In the genomic region with DNA sequence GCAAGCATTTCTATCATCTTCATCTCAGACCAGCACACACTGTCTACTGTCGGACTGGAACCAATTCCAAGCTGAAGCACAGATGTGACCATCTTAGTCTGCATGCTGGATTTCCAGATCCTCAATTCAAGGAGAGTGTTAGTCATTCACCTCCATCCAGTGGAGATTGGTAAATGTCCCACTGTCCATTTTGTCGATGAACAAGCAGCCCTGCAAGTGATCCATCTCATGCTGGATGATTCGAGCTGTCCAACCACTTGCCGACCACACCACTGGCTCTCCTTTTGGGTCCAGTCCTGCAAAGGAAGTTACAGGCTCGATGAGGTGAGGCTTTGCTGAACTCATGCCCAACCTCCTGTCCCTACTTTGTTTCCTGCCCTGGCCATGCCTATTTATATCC, we compare ENCODE assay signal across 11 mouse cellular contexts. TPM values are rescaled to one million over a fixed set of nuclear protein-coding genes. Genes with fewer than 3 reads are reported as not detected.
A peak's percentile ranks its signal among the peaks of the same experiment; 100 is the strongest.
DNase-seq lines count a peak whose midpoint lies in the region; ATAC-seq and TF ChIP-seq lines count a peak whose summit lies in the region.
"Had no signal": no experiment of that assay in that cellular context is flagged by ENCODE, and none has a peak within 500 bp of the region (broad histone marks: within the 10 kb centered on the region; RNA-seq: fewer than 3 reads in every experiment).

No protein-coding gene starts in this region.

- no peak for TF ChIP-seq EP300 in liver, postnatal 0 days (IDR thresholded peaks at IDR 0.05; ENCODE audit: low read depth)

- WGBS in forebrain, embryonic 10.5 days = 95% methylated on average over 5 of the region's 5 CpGs
- WGBS in forebrain, embryonic 11.5 days = 88% methylated on average over 5 of the region's 5 CpGs
- 74% methylated on average over 5 of the region's 5 CpGs for WGBS in liver, embryonic 11.5 days
- WGBS in hindbrain, embryonic 13.5 days = 91% methylated on average over 5 of the region's 5 CpGs
- 62% methylated on average over 5 of the region's 5 CpGs for WGBS in liver, postnatal 0 days (ENCODE audit: insufficient replicate concordance)

- H3K4me2 ChIP-seq in forebrain, embryonic 11.5 days (ENCODE audit: low read depth, low read length, severe bottlenecking) = no peak overlapping the region
- H3K4me2 ChIP-seq in liver, embryonic 11.5 days = peak overlapping the region; percentile 92; the same call in 1 of the 2 replicates
- H3K4me2 ChIP-seq in hindbrain, embryonic 13.5 days = peak overlapping the region; percentile 79; the same call in 1 of the 2 replicates
- peak overlapping the region; percentile 88; the same call in 1 of the 2 replicates for H3K4me2 ChIP-seq in liver, postnatal 0 days (ENCODE audit: low read depth, low read length)

- no peak overlapping the region for H3K9ac ChIP-seq in forebrain, embryonic 11.5 days (ENCODE audit: low read length)
- no peak overlapping the region for H3K9ac ChIP-seq in liver, embryonic 11.5 days (ENCODE audit: low read depth, low read length)
- peak overlapping the region; percentile 87; the same call in 1 of the 2 replicates for H3K9ac ChIP-seq in hindbrain, embryonic 13.5 days
- no peak overlapping the region for H3K9ac ChIP-seq in liver, postnatal 0 days (replicated peaks)

- H3K36me3 ChIP-seq in forebrain, embryonic 10.5 days (replicated peaks) = peaks cover 93% of the 10 kb centered on the region
- peaks cover 17% of the 10 kb centered on the region; the same call in 1 of the 2 replicates for H3K36me3 ChIP-seq in forebrain, embryonic 11.5 days (ENCODE audit: control insufficient read depth, insufficient read depth, low read length)
- peaks cover 61% of the 10 kb centered on the region for H3K36me3 ChIP-seq in liver, embryonic 11.5 days (ENCODE audit: control insufficient read depth, insufficient read depth, low read length)
- H3K36me3 ChIP-seq in hindbrain, embryonic 13.5 days = peaks cover 80% of the 10 kb centered on the region
- peaks cover 68% of the 10 kb centered on the region for H3K36me3 ChIP-seq in liver, postnatal 0 days (replicated peaks; ENCODE audit: insufficient read depth, low read length)

- no peak for DNase-seq in forebrain, embryonic 10.5 days (ENCODE audit: extremely low spot score, low spot score)
- no peak for DNase-seq in forebrain, embryonic 11.5 days (ENCODE audit: low spot score)
- no peak for DNase-seq in liver, embryonic 11.5 days (ENCODE audit: low spot score)
- no peak for DNase-seq in liver
- no peak for DNase-seq in liver, postnatal 0 days
- no peak for DNase-seq in frontal cortex, postnatal 10 days (ENCODE audit: low spot score in 2 of 2)
- no peak for DNase-seq in testis, postnatal 14 days (ENCODE audit: low spot score)
- DNase-seq: cerebellum, adult 11-12 months; left cerebral cortex, postnatal 4 days had no signal

- H3K27ac ChIP-seq in forebrain, embryonic 10.5 days = no peak overlapping the region
- no peak overlapping the region for H3K27ac ChIP-seq in forebrain, embryonic 11.5 days (ENCODE audit: low read depth, low read length)
- no peak overlapping the region for H3K27ac ChIP-seq in liver, embryonic 11.5 days (ENCODE audit: low read depth, low read length)
- H3K27ac ChIP-seq in hindbrain, embryonic 13.5 days = no peak overlapping the region
- no peak overlapping the region for H3K27ac ChIP-seq in liver, postnatal 0 days (ENCODE audit: low read depth)

- no peak for TF ChIP-seq CTCF in liver, postnatal 0 days (IDR thresholded peaks at IDR 0.05; ENCODE audit: low read depth)

- peaks cover 4% of the 10 kb centered on the region; the same call in 1 of the 2 replicates for H3K9me3 ChIP-seq in forebrain, embryonic 10.5 days
- H3K9me3 ChIP-seq in forebrain, embryonic 11.5 days (ENCODE audit: control insufficient read depth, low read length) = no peaks in the 10 kb centered on the region
- H3K9me3 ChIP-seq in liver, embryonic 11.5 days (ENCODE audit: control insufficient read depth, low read length) = no peaks in the 10 kb centered on the region
- no peaks in the 10 kb centered on the region for H3K9me3 ChIP-seq in hindbrain, embryonic 13.5 days
- H3K9me3 ChIP-seq in liver, postnatal 0 days (ENCODE audit: low read length) = no peaks in the 10 kb centered on the region

- peaks cover 23% of the 10 kb centered on the region for H3K4me1 ChIP-seq in forebrain, embryonic 10.5 days
- H3K4me1 ChIP-seq in forebrain, embryonic 11.5 days (replicated peaks; ENCODE audit: control insufficient read depth, insufficient read depth, low read length) = peaks cover 6% of the 10 kb centered on the region; the same call in 1 of the 2 replicates
- peaks cover 9% of the 10 kb centered on the region; the same call in 1 of the 2 replicates for H3K4me1 ChIP-seq in liver, embryonic 11.5 days (replicated peaks; ENCODE audit: control insufficient read depth, insufficient read depth, low read length)
- peaks cover 30% of the 10 kb centered on the region for H3K4me1 ChIP-seq in hindbrain, embryonic 13.5 days (replicated peaks)
- peaks cover 6% of the 10 kb centered on the region for H3K4me1 ChIP-seq in liver, postnatal 0 days (ENCODE audit: insufficient read depth)

- H3K4me3 ChIP-seq in forebrain, embryonic 10.5 days = peak overlapping the region; percentile 87; the same call in 1 of the 2 replicates
- no peak overlapping the region for H3K4me3 ChIP-seq in forebrain, embryonic 11.5 days (ENCODE audit: low read depth, low read length)
- peak overlapping the region; percentile 70; the same call in 1 of the 2 replicates for H3K4me3 ChIP-seq in liver, embryonic 11.5 days (ENCODE audit: low read depth, low read length)
- peak overlapping the region; percentile 84 for H3K4me3 ChIP-seq in hindbrain, embryonic 13.5 days
- H3K4me3 ChIP-seq in liver, postnatal 0 days (ENCODE audit: low read depth, low read length) = no peak overlapping the region

- H3K27me3 ChIP-seq in forebrain, embryonic 10.5 days (ENCODE audit: poor library complexity, severe bottlenecking) = no peaks in the 10 kb centered on the region
- no peaks in the 10 kb centered on the region for H3K27me3 ChIP-seq in forebrain, embryonic 11.5 days (ENCODE audit: control insufficient read depth, insufficient read depth, low read length)
- no peaks in the 10 kb centered on the region for H3K27me3 ChIP-seq in liver, embryonic 11.5 days (replicated peaks; ENCODE audit: control insufficient read depth, insufficient read depth, low read length)
- H3K27me3 ChIP-seq in hindbrain, embryonic 13.5 days = no peaks in the 10 kb centered on the region
- H3K27me3 ChIP-seq in liver, postnatal 0 days (ENCODE audit: insufficient read depth, low read length) = no peaks in the 10 kb centered on the region

- no peak for ATAC-seq in forebrain, embryonic 11.5 days (replicated peaks; ENCODE audit: low FRiP score)
- no peak for ATAC-seq in liver, embryonic 11.5 days (replicated peaks; ENCODE audit: low FRiP score)
- ATAC-seq in hindbrain, embryonic 13.5 days (ENCODE audit: low FRiP score) = no peak
- no peak for ATAC-seq in liver, postnatal 0 days

RNA-seq across cellular contexts. Expression of a gene that starts 1.4 kb away (rescaled TPM):
- polyA plus RNA-seq in forebrain, embryonic 10.5 days (2016; fragmentation: Nextera tagmentation; extraction: Ambion mirVana) = 46.6 and 52.1 TPM in 2 replicates
- 47.1 and 48.3 TPM in 2 replicates for polyA plus RNA-seq in forebrain, embryonic 11.5 days (2014; fragmentation: Nextera tagmentation; extraction: Ambion mirVana)
- 44.9 and 45.5 TPM in 2 replicates for polyA plus RNA-seq in liver, embryonic 11.5 days (2014; fragmentation: Nextera tagmentation; extraction: Ambion mirVana)
- 36.8 and 38.5 TPM in 2 replicates for polyA plus RNA-seq in hindbrain, embryonic 13.5 days (2015; fragmentation: Nextera tagmentation; extraction: Ambion mirVana)
- polyA plus RNA-seq in liver, postnatal 0 days (2015; fragmentation: Nextera tagmentation; extraction: Ambion mirVana) = 20.7 and 21.5 TPM in 2 replicates

RNA-seq across cellular contexts. Expression of a gene that starts 9.5 kb away (rescaled TPM):
- 32.8 and 37.3 TPM in 2 replicates for polyA plus RNA-seq in forebrain, embryonic 10.5 days (2016; fragmentation: Nextera tagmentation; extraction: Ambion mirVana)
- 43.3 and 43.8 TPM in 2 replicates for polyA plus RNA-seq in forebrain, embryonic 11.5 days (2014; fragmentation: Nextera tagmentation; extraction: Ambion mirVana)
- 40.4 and 40.6 TPM in 2 replicates for polyA plus RNA-seq in liver, embryonic 11.5 days (2014; fragmentation: Nextera tagmentation; extraction: Ambion mirVana)
- 39.6 and 40.9 TPM in 2 replicates for polyA plus RNA-seq in hindbrain, embryonic 13.5 days (2015; fragmentation: Nextera tagmentation; extraction: Ambion mirVana)
- polyA plus RNA-seq in liver, postnatal 0 days (2015; fragmentation: Nextera tagmentation; extraction: Ambion mirVana) = 15.6 and 16.8 TPM in 2 replicates

RNA-seq across cellular contexts. Expression of a gene that starts 9.7 kb away (rescaled TPM):
- 128 and 138 TPM in 2 replicates for polyA plus RNA-seq in forebrain, embryonic 10.5 days (2016; fragmentation: Nextera tagmentation; extraction: Ambion mirVana)
- 99.7 and 101 TPM in 2 replicates for polyA plus RNA-seq in forebrain, embryonic 11.5 days (2014; fragmentation: Nextera tagmentation; extraction: Ambion mirVana)
- polyA plus RNA-seq in liver, embryonic 11.5 days (2014; fragmentation: Nextera tagmentation; extraction: Ambion mirVana) = 131 and 132 TPM in 2 replicates
- 73.7 and 77.6 TPM in 2 replicates for polyA plus RNA-seq in hindbrain, embryonic 13.5 days (2015; fragmentation: Nextera tagmentation; extraction: Ambion mirVana)
- polyA plus RNA-seq in liver, postnatal 0 days (2015; fragmentation: Nextera tagmentation; extraction: Ambion mirVana) = 31.2 and 31.4 TPM in 2 replicates

RNA-seq across cellular contexts. Expression of a gene that starts 16.0 kb away (rescaled TPM):
- 67.6 and 69.5 TPM in 2 replicates for polyA plus RNA-seq in forebrain, embryonic 10.5 days (2016; fragmentation: Nextera tagmentation; extraction: Ambion mirVana)
- 84.9 and 85.5 TPM in 2 replicates for polyA plus RNA-seq in forebrain, embryonic 11.5 days (2014; fragmentation: Nextera tagmentation; extraction: Ambion mirVana)
- polyA plus RNA-seq in liver, embryonic 11.5 days (2014; fragmentation: Nextera tagmentation; extraction: Ambion mirVana) = 49.8 and 52.4 TPM in 2 replicates
- polyA plus RNA-seq in hindbrain, embryonic 13.5 days (2015; fragmentation: Nextera tagmentation; extraction: Ambion mirVana) = 139 and 143 TPM in 2 replicates
- 16.8 and 18.3 TPM in 2 replicates for polyA plus RNA-seq in liver, postnatal 0 days (2015; fragmentation: Nextera tagmentation; extraction: Ambion mirVana)

RNA-seq across cellular contexts. Expression of a gene that starts 18.5 kb away (rescaled TPM):
- polyA plus RNA-seq in forebrain, embryonic 10.5 days (2016; fragmentation: Nextera tagmentation; extraction: Ambion mirVana) = not detected in 2 replicates
- not detected in 2 replicates for polyA plus RNA-seq in forebrain, embryonic 11.5 days (2014; fragmentation: Nextera tagmentation; extraction: Ambion mirVana)
- 4.8 and 5.9 TPM in 2 replicates for polyA plus RNA-seq in liver, embryonic 11.5 days (2014; fragmentation: Nextera tagmentation; extraction: Ambion mirVana)
- not detected in 2 replicates for polyA plus RNA-seq in hindbrain, embryonic 13.5 days (2015; fragmentation: Nextera tagmentation; extraction: Ambion mirVana)
- 0.92 and 1.5 TPM in 2 replicates for polyA plus RNA-seq in liver, postnatal 0 days (2015; fragmentation: Nextera tagmentation; extraction: Ambion mirVana)
- polyA plus RNA-seq: erythroblast, embryonic 14.5 days had no signal

Comparison
In these comparisons a context has a peak if more than half of its experiments do, and no peak if none do; other contexts are left out.
1. H3K4me3 ChIP-seq: peak in forebrain, embryonic 10.5 days (single experiment), liver, embryonic 11.5 days (single experiment) and hindbrain, embryonic 13.5 days (single experiment); none in forebrain, embryonic 11.5 days (single experiment) and liver, postnatal 0 days (single experiment).